8 mouse cellular contexts compared by ENCODE assay signal in genomic region chr14:121391927-121392326, GRCm38 (mm10). TPM values are rescaled to one million over a fixed set of nuclear protein-coding genes. Genes with fewer than 3 reads are reported as not detected.
A peak's percentile ranks its signal among the peaks of the same experiment; 100 is the strongest.
DNase-seq lines count a peak whose midpoint lies in the region; ATAC-seq and TF ChIP-seq lines count a peak whose summit lies in the region.

No protein-coding gene starts in this region.

- H3K9ac ChIP-seq in hindbrain, embryonic 14.5 days: no peak overlapping the region

- no peaks in the 10 kb centered on the region for H3K36me3 ChIP-seq in hindbrain, embryonic 14.5 days (replicated peaks; ENCODE audit: control insufficient read depth, insufficient read depth)

- intact Hi-C loops in gastrocnemius, adult 2 months (cut with DNase I): no loop called here

- H3K9me3 ChIP-seq in hindbrain, embryonic 14.5 days (ENCODE audit: control insufficient read depth, low read length): no peaks in the 10 kb centered on the region

- H3K27me3 ChIP-seq in hindbrain, embryonic 14.5 days (ENCODE audit: control insufficient read depth, insufficient read depth, low read length): no peaks in the 10 kb centered on the region

- no peak for TF ChIP-seq CTCF in gastrocnemius, adult 2 months (IDR thresholded peaks at IDR 0.05)
- TF ChIP-seq CTCF in embryonic fibroblast, embryonic 13.5 days (IDR thresholded peaks at IDR 0.05; ENCODE audit: borderline replicate concordance, insufficient read depth, low read length): no peak

- H3K4me1 ChIP-seq in embryonic fibroblast, embryonic 13.5 days (ENCODE audit: control insufficient read depth, insufficient read depth, low read length): peaks cover 3% of the 10 kb centered on the region; the same call in 1 of the 2 replicates
- no peaks in the 10 kb centered on the region for H3K4me1 ChIP-seq in hindbrain, embryonic 14.5 days (replicated peaks; ENCODE audit: control insufficient read depth, insufficient read depth, low read length)

- peak; percentile 64 for DNase-seq in gastrocnemius, adult 2 months
- no peak for DNase-seq in gastrocnemius, adult 8-10 months (ENCODE audit: low spot score in 2 of 2)
- DNase-seq in Muller cell, postnatal 12 days (ENCODE audit: inconsistent ontology term): peak; percentile 92
- peak; percentile 88 for DNase-seq in large intestine, adult 2 months (ENCODE audit: low read depth, low spot score)
- no peak for DNase-seq in ovary, postnatal 36 days (ENCODE audit: low spot score)
- no peak for DNase-seq in hindbrain, embryonic 14.5 days (ENCODE audit: low spot score)

- no peak overlapping the region for H3K4me3 ChIP-seq in gastrocnemius, adult 2 months
- H3K4me3 ChIP-seq in embryonic fibroblast, embryonic 13.5 days (ENCODE audit: insufficient read depth, low read length): no peak overlapping the region
- H3K4me3 ChIP-seq in hindbrain, embryonic 14.5 days (replicated peaks; ENCODE audit: low read length): no peak overlapping the region

- no peak overlapping the region for H3K4me2 ChIP-seq in hindbrain, embryonic 14.5 days (replicated peaks)

- H3K27ac ChIP-seq in gastrocnemius, adult 2 months: 0 out of 2 replicates have a peak overlapping the region, but pooled peaks have one; percentile 35
- H3K27ac ChIP-seq in embryonic fibroblast, embryonic 13.5 days (ENCODE audit: insufficient read depth, low read length): peak overlapping the region; percentile 4; the same call in 1 of the 2 replicates
- H3K27ac ChIP-seq in hindbrain, embryonic 14.5 days: no peak overlapping the region

- TF ChIP-seq POLR2A in embryonic fibroblast, embryonic 13.5 days (IDR thresholded peaks at IDR 0.05; ENCODE audit: low read depth, low read length): no peak

- 33% methylated on average over 5 of the region's 5 CpGs for WGBS in large intestine, adult 2 months
- 77% methylated on average over 5 of the region's 5 CpGs for WGBS in hindbrain, embryonic 14.5 days

- ATAC-seq in frontal cortex, adult (ENCODE audit: low TSS enrichment): no peak
- ATAC-seq in hindbrain, embryonic 14.5 days (ENCODE audit: low FRiP score): no peak

RNA-seq across cellular contexts. Expression of gene Stk24, which starts 12.1 kb away (rescaled TPM):
- total RNA-seq in gastrocnemius, adult 2 months (2021): 10 to 100 TPM; 29.7 to 40.0 TPM
- total RNA-seq in gastrocnemius, adult 8-10 months (2022): 10 to 100 TPM; 25.2 to 34.5 (median 31.9) TPM
- polyA plus RNA-seq in embryonic fibroblast, embryonic 13.5 days (2011; ENCODE audit: insufficient read length, low read depth, missing spikeins): 94.6 and 102 TPM in 2 replicates
- 37.2 and 60.8 TPM in 2 replicates for polyA plus RNA-seq in large intestine, adult 2 months (2012; rRNA removed)
- polyA plus RNA-seq in hindbrain, embryonic 14.5 days (2014; fragmentation: Nextera tagmentation; extraction: Ambion mirVana): 22.5 and 23.1 TPM in 2 replicates

Comparison
In these comparisons a context has a peak if more than half of its experiments do, and no peak if none do; other contexts are left out.
1. DNase-seq: peak in gastrocnemius, adult 2 months (single experiment), Muller cell, postnatal 12 days (single experiment) and large intestine, adult 2 months (single experiment); none in gastrocnemius, adult 8-10 months (0 of 2), ovary, postnatal 36 days (single experiment) and hindbrain, embryonic 14.5 days (single experiment).